Mouse (Mus musculus) urinary bladder, adult 2 months (tissue): ENCODE measurements at regions not wholly inside any gene's neighbourhood (a gene's known extent, or its start where the extent isn't known, plus 50 kb on each side); places are given as distances from the start of the nearest gene placed in this dataset.

Experiments
- DNase-seq: peaks from one replicate; pipeline ENCODE4 v3.0.0; 2022; ENCODE audit warnings: low spot score

GRCm38 (mm10) chr1:77174801-77175200 is 340.1 kb downstream of the Epha4 start:
- no peak for DNase-seq

GRCm38 (mm10) chr1:77175214-77175613 is 339.7 kb downstream of the Epha4 start:
- no peak for DNase-seq

GRCm38 (mm10) chr1:77176516-77176915 is 338.4 kb downstream of the Epha4 start:
- no peak for DNase-seq

GRCm38 (mm10) chr1:77183965-77184364 is 330.9 kb downstream of the Epha4 start:
- no peak for DNase-seq

- DNase-seq, result no peak
Observed at GRCm38 (mm10) chr1:77190141-77190540, 324.7 kb downstream of the Epha4 start.

GRCm38 (mm10) chr1:77201321-77201917 is 313.5 kb downstream of the Epha4 start:
- DNase-seq, result no peak

GRCm38 (mm10) chr1:77202948-77203347 is 311.9 kb downstream of the Epha4 start:
- DNase-seq, result no peak

- no peak for DNase-seq
Observed at GRCm38 (mm10) chr1:77206535-77206934, 308.4 kb downstream of the Epha4 start.

- DNase-seq, result no peak
Observed at GRCm38 (mm10) chr1:77209395-77209794, 305.5 kb downstream of the Epha4 start.

GRCm38 (mm10) chr1:77213462-77214098 is 301.3 kb downstream of the Epha4 start:
- DNase-seq, result no peak

GRCm38 (mm10) chr1:77219488-77220321 is 295.2 kb downstream of the Epha4 start:
- DNase-seq, result peak; percentile 24

GRCm38 (mm10) chr1:77220322-77220590 is 294.6 kb downstream of the Epha4 start:
- no peak for DNase-seq

GRCm38 (mm10) chr1:77220783-77221182 is 294.1 kb downstream of the Epha4 start:
- DNase-seq, result no peak

- DNase-seq, result no peak
Observed at GRCm38 (mm10) chr1:77221900-77222299, 293.0 kb downstream of the Epha4 start.

GRCm38 (mm10) chr1:77226546-77226945 is 288.3 kb downstream of the Epha4 start:
- no peak for DNase-seq

- no peak for DNase-seq
Observed at GRCm38 (mm10) chr1:77226991-77227515, 287.8 kb downstream of the Epha4 start.

GRCm38 (mm10) chr1:77227800-77228199 is 287.1 kb downstream of the Epha4 start:
- DNase-seq, result no peak

- no peak for DNase-seq
Observed at GRCm38 (mm10) chr1:77229561-77229960, 285.3 kb downstream of the Epha4 start.

GRCm38 (mm10) chr1:77233010-77233409 is 281.9 kb downstream of the Epha4 start:
- DNase-seq, result no peak

- DNase-seq, result no peak
Observed at GRCm38 (mm10) chr1:77244642-77245041, 270.2 kb downstream of the Epha4 start.

GRCm38 (mm10) chr1:77246047-77246446 is 268.8 kb downstream of the Epha4 start:
- DNase-seq, result no peak

- DNase-seq, result no peak
Observed at GRCm38 (mm10) chr1:77254276-77254675, 260.6 kb downstream of the Epha4 start.
